Mouse (Mus musculus) MEL (cell line): ENCODE measurements at regions not wholly inside any gene's neighbourhood (a gene's known extent, or its start where the extent isn't known, plus 50 kb on each side); places are given as distances from the start of the nearest gene placed in this dataset.
A peak's percentile ranks its signal among the peaks of the same experiment; 100 is the strongest.

Experiments
- DNase-seq: peaks from one replicate; pipeline ENCODE4 v3.0.0; 2011; ENCODE audit warnings: low read depth, low spot score
- H3K27ac ChIP-seq: 2 replicates; pipeline ENCODE4 v1.5.1; 2012; ENCODE audit warnings: low read depth, mild to moderate bottlenecking, control low read depth, low read length, moderate library complexity; ENCODE audit not compliant: control insufficient read depth
- H3K27me3 ChIP-seq, 2 experiments: fragments of 150-350 bp in 1 of 2; sonication (generic) in 1 of 2; 2 replicates each; pipeline ENCODE4 v1.6.1; 2012; ENCODE audit warnings: low read length in 2 of 2, mild to moderate bottlenecking in 2 of 2, improper control_type of control experiment in 1 of 2, moderate library complexity in 1 of 2; ENCODE audit not compliant: insufficient read depth in 2 of 2, control insufficient read depth in 1 of 2
- H3K36me3 ChIP-seq, 2 experiments: 2 replicates each; pipeline ENCODE4 v1.6.1; 2012 to 2014; ENCODE audit warnings: low read length in 2 of 2, improper control_type of control experiment in 1 of 2, inconsistent platforms in 1 of 2, mild to moderate bottlenecking in 1 of 2; ENCODE audit not compliant: insufficient read depth in 2 of 2, control insufficient read depth in 1 of 2
- H3K4me1 ChIP-seq, 2 experiments: fragments of 150-350 bp in 1 of 2; sonication (generic) in 1 of 2; 2 replicates each; pipeline ENCODE4 v1.6.1; 2012; ENCODE audit warnings: low read length in 2 of 2, improper control_type of control experiment in 1 of 2, mild to moderate bottlenecking in 1 of 2; ENCODE audit not compliant: insufficient read depth in 2 of 2, control insufficient read depth in 1 of 2
- H3K4me3 ChIP-seq, 2 experiments: fragments of 150-350 bp in 1 of 2; sonication (generic) in 1 of 2; 2 replicates each; pipeline ENCODE4 v1.5.1; 2012; ENCODE audit warnings: low read depth in 2 of 2, low read length in 2 of 2, mild to moderate bottlenecking in 2 of 2, moderate library complexity in 2 of 2, control low read depth in 1 of 2, improper control_type of control experiment in 1 of 2; ENCODE audit not compliant: control insufficient read depth in 1 of 2, insufficient read depth in 1 of 2
- H3K79me2 ChIP-seq: 2 replicates; pipeline ENCODE4 v1.6.1; 2012; ENCODE audit warnings: mild to moderate bottlenecking, low read length, moderate library complexity; ENCODE audit not compliant: control insufficient read depth, poor library complexity, insufficient read depth
- H3K9ac ChIP-seq: 2 replicates; pipeline ENCODE4 v1.6.1; 2012; ENCODE audit warnings: low read depth, mild to moderate bottlenecking, control low read depth, low read length, moderate library complexity; ENCODE audit not compliant: control insufficient read depth, poor library complexity, severe bottlenecking
- H3K9me3 ChIP-seq: fragments of 150-350 bp; sonication (generic); replicated peaks from 2 replicates; pipeline ENCODE4 v1.6.1; 2012; ENCODE audit warnings: mild to moderate bottlenecking, low read length, improper control_type of control experiment, moderate library complexity; ENCODE audit not compliant: insufficient read depth
- BHLHE40 ChIP-seq: IDR thresholded peaks from 2 replicates; pipeline ENCODE4 v1.6.1; 2012; ENCODE audit warnings: low read depth, mild to moderate bottlenecking, inconsistent platforms, low read length, improper control_type of control experiment, borderline replicate concordance
- CTCF ChIP-seq, 3 experiments: IDR thresholded peaks in 2 of 3; conservative IDR thresholded peaks in 1 of 3; 2 replicates each; pipeline ENCODE4 v1.5.1; 2011 to 2012; ENCODE audit warnings: low read length in 3 of 3, low read depth in 2 of 3, mild to moderate bottlenecking in 2 of 3, improper control_type of control experiment in 1 of 3, inconsistent platforms in 1 of 3, mixed read lengths in 1 of 3, moderate library complexity in 1 of 3; ENCODE audit not compliant: control insufficient read depth in 1 of 3, insufficient read depth in 1 of 3, poor library complexity in 1 of 3, severe bottlenecking in 1 of 3
- EP300 ChIP-seq, 2 experiments: IDR thresholded peaks; 2 replicates each; pipeline ENCODE4 v1.6.1; 2011; ENCODE audit warnings: improper control_type of control experiment in 2 of 2, low read length in 2 of 2, low read depth in 1 of 2, mild to moderate bottlenecking in 1 of 2
- HCFC1 ChIP-seq: IDR thresholded peaks from 2 replicates; pipeline ENCODE4 v1.6.1; 2012; ENCODE audit warnings: low read depth, mild to moderate bottlenecking, inconsistent platforms, low read length, improper control_type of control experiment, moderate library complexity
- JUND ChIP-seq: IDR thresholded peaks from 2 replicates; pipeline ENCODE4 v1.6.1; 2011; ENCODE audit warnings: low read depth, mild to moderate bottlenecking, improper control_type of control experiment, low read length
- MAFK ChIP-seq: IDR thresholded peaks from 2 replicates; pipeline ENCODE4 v1.6.1; 2011; ENCODE audit warnings: low read depth, mild to moderate bottlenecking, low read length, improper control_type of control experiment, borderline replicate concordance
- MAX ChIP-seq: IDR thresholded peaks from 2 replicates; pipeline ENCODE4 v1.6.1; 2011; ENCODE audit warnings: low read length, improper control_type of control experiment
- NELFE ChIP-seq: IDR thresholded peaks from 2 replicates; pipeline ENCODE4 v1.6.1; 2011; ENCODE audit warnings: low read depth, low read length, improper control_type of control experiment
- POLR2A ChIP-seq, 2 experiments: IDR thresholded peaks; 2 replicates each; pipeline ENCODE4 v1.6.1; 2011 to 2012; ENCODE audit warnings: low read length in 2 of 2, mild to moderate bottlenecking in 2 of 2, control low read depth in 1 of 2, improper control_type of control experiment in 1 of 2, low read depth in 1 of 2, moderate library complexity in 1 of 2; ENCODE audit not compliant: control insufficient read depth in 1 of 2, insufficient read depth in 1 of 2, poor library complexity in 1 of 2
- POLR2AphosphoS5 ChIP-seq: IDR thresholded peaks from 2 replicates; pipeline ENCODE4 v1.6.1; 2012; ENCODE audit warnings: low read depth, borderline replicate concordance, mild to moderate bottlenecking, inconsistent platforms, low read length, moderate library complexity, mixed read lengths
- TAL1 ChIP-seq: IDR thresholded peaks from 2 replicates; pipeline ENCODE4 v1.6.1; 2012; ENCODE audit warnings: mild to moderate bottlenecking, inconsistent platforms, low read length, moderate library complexity, mixed read lengths
- TBP ChIP-seq: IDR thresholded peaks from 2 replicates; pipeline ENCODE4 v1.8.0; 2011; ENCODE audit warnings: low read depth, low read length, improper control_type of control experiment

DNA sequence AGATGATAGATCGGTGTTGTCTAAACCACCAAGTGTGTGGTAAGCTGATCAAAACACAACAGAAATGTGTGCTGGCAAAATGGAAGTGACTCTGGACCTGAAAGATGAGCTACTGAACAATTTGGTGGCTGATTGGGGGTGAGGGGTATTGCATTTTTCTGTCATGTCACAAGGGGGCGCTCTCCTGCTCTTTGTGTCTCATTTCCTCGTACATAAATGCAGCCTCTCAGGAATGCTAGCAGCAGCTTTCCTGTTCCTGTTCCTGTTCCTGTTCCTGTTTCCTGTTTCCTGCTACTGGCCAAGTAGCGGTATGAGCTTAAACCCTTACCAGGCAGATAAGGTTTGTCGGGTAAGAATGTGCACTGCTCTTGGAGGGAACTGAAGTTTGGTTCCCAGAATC is 134.7 kb upstream of the Fstl4 start:
- no peak overlapping the region for H3K27ac ChIP-seq
- no peaks in the 10 kb centered on the region for H3K36me3 ChIP-seq
- DNase-seq = peak; percentile 5
- H3K27me3 ChIP-seq = no peaks in the 10 kb centered on the region
- TF ChIP-seq MAX (no peak), BHLHE40 (no peak), CTCF (IDR thresholded peaks at IDR 0.05 in 2 of 3, conservative IDR thresholded peaks at IDR 0.05 in 1 of 3; ENCODE audit: control insufficient read depth in 1 of 3, insufficient read depth in 1 of 3, low read depth in 2 of 3, low read length in 3 of 3, poor library complexity in 1 of 3, severe bottlenecking in 1 of 3) (peak; percentile 19 to 45 (median 27); a peak in 4 of 6 replicates)
- TF ChIP-seq, all 39 proteins: peak for 1
- H3K79me2 ChIP-seq = no peaks in the 10 kb centered on the region
- no peak overlapping the region for H3K4me3 ChIP-seq
- H3K4me1 ChIP-seq = no peaks in the 10 kb centered on the region
- H3K9ac ChIP-seq = no peak overlapping the region
- H3K9me3 ChIP-seq = no peaks in the 10 kb centered on the region

DNA sequence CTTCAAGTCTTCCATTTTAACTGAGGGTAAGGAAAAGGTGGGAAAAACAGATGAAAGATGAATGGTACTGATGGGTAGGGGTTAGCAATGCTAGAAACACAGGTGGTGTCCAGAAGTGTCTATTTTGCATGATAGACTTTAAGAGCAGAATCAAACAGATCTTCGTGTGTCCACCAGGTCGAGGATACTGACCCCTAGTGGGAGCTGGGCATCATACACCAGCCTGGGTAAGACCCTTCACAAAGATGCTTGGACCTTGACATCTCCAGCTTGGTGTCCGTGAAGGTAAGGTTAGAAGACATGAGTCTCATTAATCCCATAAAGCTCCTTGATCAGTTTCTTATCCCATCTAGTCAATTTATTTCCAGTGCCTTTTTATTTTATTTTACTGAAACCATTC is 132.9 kb upstream of the Fstl4 start:
- peak; percentile 5 for DNase-seq
- H3K27me3 ChIP-seq = no peaks in the 10 kb centered on the region
- no peak overlapping the region for H3K4me3 ChIP-seq
- H3K4me1 ChIP-seq = no peaks in the 10 kb centered on the region
- no peaks in the 10 kb centered on the region for H3K9me3 ChIP-seq
- no peaks in the 10 kb centered on the region for H3K36me3 ChIP-seq
- no peaks in the 10 kb centered on the region for H3K79me2 ChIP-seq
- no peak overlapping the region for H3K9ac ChIP-seq
- TF ChIP-seq HCFC1 (no peak), CTCF (IDR thresholded peaks at IDR 0.05 in 2 of 3, conservative IDR thresholded peaks at IDR 0.05 in 1 of 3; ENCODE audit: control insufficient read depth in 1 of 3, insufficient read depth in 1 of 3, low read depth in 2 of 3, low read length in 3 of 3, poor library complexity in 1 of 3, severe bottlenecking in 1 of 3) (peak in 2 of 3 experiments; percentile 16 to 19; a peak in 1 of 6 replicates), POLR2A (IDR thresholded peaks at IDR 0.05; ENCODE audit: control insufficient read depth in 1 of 2, insufficient read depth in 1 of 2, low read depth in 1 of 2, low read length in 2 of 2, poor library complexity in 1 of 2) (no peak), JUND (no peak), TAL1 (no peak), MAFK (no peak), MAX (no peak), EP300 (IDR thresholded peaks at IDR 0.05; ENCODE audit: low read depth in 1 of 2, low read length in 2 of 2) (no peak)
- H3K27ac ChIP-seq = no peak overlapping the region

GRCm38 (mm10) chr11:52634189-52634588 is 130.2 kb upstream of the Fstl4 start:
- H3K27me3 ChIP-seq = no peaks in the 10 kb centered on the region
- no peak overlapping the region for H3K9ac ChIP-seq
- TF ChIP-seq TBP = no peak
- no peak for TF ChIP-seq POLR2AphosphoS5
- no peak for TF ChIP-seq NELFE
- no peaks in the 10 kb centered on the region for H3K79me2 ChIP-seq
- no peak overlapping the region for H3K4me3 ChIP-seq
- no peaks in the 10 kb centered on the region; the same call in 1 of the 2 replicates for H3K9me3 ChIP-seq
- no peak overlapping the region for H3K27ac ChIP-seq
- no peaks in the 10 kb centered on the region for H3K4me1 ChIP-seq
- no peak for DNase-seq
- no peaks in the 10 kb centered on the region for H3K36me3 ChIP-seq
